Mouse (Mus musculus) liver, postnatal 0 days (tissue): Measurements from ENCODE around the gene Lamtor2.

Experiments
- CTCF ChIP-seq: sonication (generic); IDR thresholded peaks from 2 replicates; pipeline ENCODE4 v1.5.1; 2016; ENCODE audit warnings: antibody characterized with exemption, low read depth
- EP300 ChIP-seq: IDR thresholded peaks from 2 replicates; pipeline ENCODE4 v1.6.1; 2016; ENCODE audit warnings: antibody characterized with exemption, low read depth, mild to moderate bottlenecking

GRCm38 (mm10) chr3:88573810-88574209 is 20.9 kb upstream of the Lamtor2 start:
- TF ChIP-seq CTCF (no peak), EP300 (no peak)
